Mouse (Mus musculus): ENCODE measurements around the gene 4933428G20Rik.
A peak's percentile ranks its signal among the peaks of the same experiment; 100 is the strongest.

Gene 4933428G20Rik

GRCm38 (mm10) chr11:97499865-97500719 is at the start of gene 4933428G20Rik:
TSS of gene 4933428G20Rik (minus strand) at chr11:97500340.
- DNase-seq: no peak

- DNase-seq: no peak
Measured at GRCm38 (mm10) chr11:97548757-97549156, 48.6 kb upstream of the 4933428G20Rik start.

GRCm38 (mm10) chr11:97547957-97548706 is 48.0 kb upstream of the 4933428G20Rik start:
- DNase-seq: no peak

GRCm38 (mm10) chr11:97546804-97547411 is 46.8 kb upstream of the 4933428G20Rik start:
- DNase-seq: peak; percentile 78

GRCm38 (mm10) chr11:97545808-97546560 is 45.8 kb upstream of the 4933428G20Rik start:
- peak; percentile 46 for DNase-seq

- DNase-seq: no peak
Measured at GRCm38 (mm10) chr11:97543883-97544282, 43.7 kb upstream of the 4933428G20Rik start.

GRCm38 (mm10) chr11:97543181-97543733 is 43.1 kb upstream of the 4933428G20Rik start:
- DNase-seq: peak; percentile 76

GRCm38 (mm10) chr11:97542171-97543150 is 42.3 kb upstream of the 4933428G20Rik start:
- DNase-seq: no peak

- DNase-seq: peak; percentile 78
Measured at GRCm38 (mm10) chr11:97540604-97541003, 40.5 kb upstream of the 4933428G20Rik start.

- no peak for DNase-seq
Measured at GRCm38 (mm10) chr11:97540136-97540535, 40.0 kb upstream of the 4933428G20Rik start.

- DNase-seq: no peak
Measured at GRCm38 (mm10) chr11:97539622-97540021, 39.5 kb upstream of the 4933428G20Rik start.

GRCm38 (mm10) chr11:97537580-97538089 is 37.5 kb upstream of the 4933428G20Rik start:
- DNase-seq: no peak

GRCm38 (mm10) chr11:97536835-97537579 is 36.9 kb upstream of the 4933428G20Rik start:
- DNase-seq: peak; percentile 57

GRCm38 (mm10) chr11:97536083-97536747 is 36.1 kb upstream of the 4933428G20Rik start:
- DNase-seq: no peak

- DNase-seq: no peak
Measured at GRCm38 (mm10) chr11:97535660-97536059, 35.5 kb upstream of the 4933428G20Rik start.

- DNase-seq: no peak
Measured at GRCm38 (mm10) chr11:97535308-97535630, 35.1 kb upstream of the 4933428G20Rik start.

- no peak for DNase-seq
Measured at GRCm38 (mm10) chr11:97534442-97535307, 34.5 kb upstream of the 4933428G20Rik start.

GRCm38 (mm10) chr11:97533653-97534052 is 33.5 kb upstream of the 4933428G20Rik start:
- no peak for DNase-seq
